Comparison of ENCODE assay signal across 31 mouse cellular contexts in genomic region chr15:98827611-98828011, GRCm38 (mm10). TPM values are rescaled to one million over a fixed set of nuclear protein-coding genes. Genes with fewer than 3 reads are reported as not detected.
DNase-seq lines count a peak whose midpoint lies in the region; ATAC-seq lines count a peak whose summit lies in the region.
"Had no signal": no experiment of that assay in that cellular context is flagged by ENCODE, and none has a peak within 500 bp of the region (broad histone marks: within the 10 kb centered on the region; RNA-seq: fewer than 3 reads in every experiment).

No protein-coding gene starts in this region.

- H3K4me1 ChIP-seq in heart, embryonic 12.5 days (replicated peaks): peaks cover 31% of the 10 kb centered on the region
- peaks cover 69% of the 10 kb centered on the region for H3K4me1 ChIP-seq in liver, embryonic 12.5 days
- H3K4me1 ChIP-seq in kidney, embryonic 16.5 days (ENCODE audit: insufficient read depth, low read length): peaks cover 23% of the 10 kb centered on the region

- no peaks in the 10 kb centered on the region for H3K27me3 ChIP-seq in heart, embryonic 12.5 days (replicated peaks)
- H3K27me3 ChIP-seq in liver, embryonic 12.5 days (replicated peaks): no peaks in the 10 kb centered on the region
- H3K27me3 ChIP-seq in kidney, embryonic 16.5 days (ENCODE audit: insufficient read depth, low read length): no peaks in the 10 kb centered on the region
- H3K27me3 ChIP-seq: forebrain, embryonic 12.5 days; kidney, embryonic 15.5 days; Patski had no signal

- H3K9me3 ChIP-seq in heart, embryonic 12.5 days (replicated peaks): no peaks in the 10 kb centered on the region
- no peaks in the 10 kb centered on the region for H3K9me3 ChIP-seq in liver, embryonic 12.5 days (replicated peaks)
- H3K9me3 ChIP-seq in kidney, embryonic 16.5 days (ENCODE audit: low read length): no peaks in the 10 kb centered on the region
- H3K9me3 ChIP-seq: embryonic facial prominence, embryonic 10.5 days; forebrain, embryonic 12.5 days; kidney, embryonic 15.5 days had no signal

- H3K36me3 ChIP-seq in heart, embryonic 12.5 days: peaks cover 36% of the 10 kb centered on the region
- peaks cover 51% of the 10 kb centered on the region for H3K36me3 ChIP-seq in liver, embryonic 12.5 days
- H3K36me3 ChIP-seq in kidney, embryonic 16.5 days (ENCODE audit: insufficient read depth, low read length): peaks cover 18% of the 10 kb centered on the region

- no peak overlapping the region for H3K9ac ChIP-seq in heart, embryonic 12.5 days
- peak overlapping the region; percentile 49 for H3K9ac ChIP-seq in liver, embryonic 12.5 days
- no peak overlapping the region for H3K9ac ChIP-seq in kidney, embryonic 16.5 days (replicated peaks; ENCODE audit: low read length)
- H3K9ac ChIP-seq: forebrain, embryonic 12.5 days; kidney, embryonic 15.5 days had no signal

- DNase-seq in heart, adult 8-10 months (ENCODE audit: low spot score): no peak
- DNase-seq in c-Kit-positive CD71-positive TER-119-positive erythroid progenitor cells, embryonic 14.5 days (ENCODE audit: low spot score): peak; percentile 74
- DNase-seq in left cerebral cortex, adult 11 months (ENCODE audit: low spot score): no peak
- no peak for DNase-seq in urinary bladder, postnatal 36 days (ENCODE audit: low spot score in 2 of 2)
- DNase-seq: adrenal gland, adult 2 months; cerebellum, adult 9-10 months; gastrocnemius, postnatal 36 days; heart, adult 2 months; heart, postnatal 14 days; layer of hippocampus, adult 9-11 months; midbrain, embryonic 14.5 days; right cerebral cortex, postnatal 25 days; spleen, adult 18-20 months had no signal

- ATAC-seq in heart, embryonic 12.5 days (ENCODE audit: insufficient number of reproducible peaks, low FRiP score): no peak
- peak; percentile 78 for ATAC-seq in liver, embryonic 12.5 days
- ATAC-seq in megakaryocyte progenitor cell, adult 5-6 weeks (replicated peaks; ENCODE audit: poor library complexity): peak; percentile 40
- no peak for ATAC-seq in kidney, embryonic 16.5 days (ENCODE audit: low FRiP score, low TSS enrichment)
- ATAC-seq: hindbrain, postnatal 0 days; intestine, embryonic 16.5 days; Patski had no signal

- no peak overlapping the region for H3K4me2 ChIP-seq in heart, embryonic 12.5 days
- H3K4me2 ChIP-seq in liver, embryonic 12.5 days: peak overlapping the region; percentile 77
- no peak overlapping the region for H3K4me2 ChIP-seq in kidney, embryonic 16.5 days (replicated peaks; ENCODE audit: low read depth, low read length)
- H3K4me2 ChIP-seq: forebrain, embryonic 12.5 days; kidney, embryonic 15.5 days had no signal

- H3K27ac ChIP-seq in heart, embryonic 12.5 days (ENCODE audit: poor library complexity, severe bottlenecking): peak overlapping the region; percentile 26; the same call in 1 of the 2 replicates
- H3K27ac ChIP-seq in liver, embryonic 12.5 days: peak overlapping the region; percentile 85
- H3K27ac ChIP-seq in kidney, embryonic 16.5 days (ENCODE audit: low read length): no peak overlapping the region
- H3K27ac ChIP-seq: embryonic facial prominence, embryonic 10.5 days; forebrain, embryonic 12.5 days; heart, adult 2 months; hindbrain, postnatal 0 days; kidney, embryonic 15.5 days; left cerebral cortex, adult 2 months; macrophage had no signal

- no peak overlapping the region for H3K4me3 ChIP-seq in heart, embryonic 12.5 days
- peak overlapping the region; percentile 38 for H3K4me3 ChIP-seq in liver, embryonic 12.5 days
- H3K4me3 ChIP-seq in kidney, embryonic 16.5 days (ENCODE audit: low read length): no peak overlapping the region
- H3K4me3 ChIP-seq: embryonic facial prominence, embryonic 10.5 days; forebrain, embryonic 12.5 days; heart, adult 2 months; kidney, embryonic 15.5 days; left cerebral cortex, adult 2 months had no signal

- 61% methylated on average over 7 of the region's 7 CpGs for WGBS in heart, embryonic 12.5 days
- 29% methylated on average over 7 of the region's 7 CpGs for WGBS in liver, embryonic 12.5 days (ENCODE audit: insufficient replicate concordance)
- WGBS in kidney, embryonic 16.5 days: 92% methylated on average over 7 of the region's 7 CpGs

RNA-seq across cellular contexts. Expression of gene Prkag1, which starts 3.7 kb away (rescaled TPM):
- 81.5 and 83.5 TPM in 2 replicates for polyA plus RNA-seq in heart, embryonic 12.5 days (2016; fragmentation: Nextera tagmentation; extraction: Ambion mirVana)
- 100 to 1,000 TPM in 2 of 4 experiments, 10 to 100 TPM in 2; 96.7 to 129 (median 109) TPM for total RNA-seq in heart, adult 8-10 months (2022)
- 114 TPM in 2 replicates for polyA plus RNA-seq in liver, embryonic 12.5 days (2016; fragmentation: Nextera tagmentation; extraction: Ambion mirVana)
- 38.4 and 50.6 TPM in 2 replicates for total RNA-seq in megakaryocyte progenitor cell, adult 5-6 weeks (2015)
- 97.3 and 105 TPM in 2 replicates for total RNA-seq in megakaryocyte progenitor cell, adult 5-6 weeks (2017)
- polyA plus RNA-seq in kidney, embryonic 16.5 days (2015; fragmentation: Nextera tagmentation; extraction: Ambion mirVana): 103 and 119 TPM in 2 replicates

RNA-seq across cellular contexts. Expression of gene Ddn, which starts 18.3 kb away (rescaled TPM):
- polyA plus RNA-seq in heart, embryonic 12.5 days (2016; fragmentation: Nextera tagmentation; extraction: Ambion mirVana): 0.04 and 0.14 TPM in 2 replicates
- total RNA-seq in heart, adult 8-10 months (2022): under 1 TPM; 0.63 to 0.84 (median 0.72) TPM
- polyA plus RNA-seq in liver, embryonic 12.5 days (2016; fragmentation: Nextera tagmentation; extraction: Ambion mirVana): not detected in 2 replicates
- not detected in 2 replicates for total RNA-seq in megakaryocyte progenitor cell, adult 5-6 weeks (2015)
- total RNA-seq in megakaryocyte progenitor cell, adult 5-6 weeks (2017): under 0.01 and 0.10 TPM in 2 replicates
- 2.6 and 3.3 TPM in 2 replicates for polyA plus RNA-seq in kidney, embryonic 16.5 days (2015; fragmentation: Nextera tagmentation; extraction: Ambion mirVana)
- polyA plus RNA-seq: embryonic facial prominence, embryonic 10.5 days; forebrain, embryonic 12.5 days; intestine, embryonic 16.5 days; lung, embryonic 16.5 days; macrophage; Patski had no signal

RNA-seq across cellular contexts. Expression of gene Wnt1, which starts 38.0 kb away (rescaled TPM):
- not detected in 2 replicates for polyA plus RNA-seq in heart, embryonic 12.5 days (2016; fragmentation: Nextera tagmentation; extraction: Ambion mirVana)
- total RNA-seq in heart, adult 8-10 months (2022): not detected
- polyA plus RNA-seq in liver, embryonic 12.5 days (2016; fragmentation: Nextera tagmentation; extraction: Ambion mirVana): not detected in 2 replicates
- not detected in 2 replicates for total RNA-seq in megakaryocyte progenitor cell, adult 5-6 weeks (2015)
- not detected in 2 replicates for total RNA-seq in megakaryocyte progenitor cell, adult 5-6 weeks (2017)
- not detected in 2 replicates for polyA plus RNA-seq in kidney, embryonic 16.5 days (2015; fragmentation: Nextera tagmentation; extraction: Ambion mirVana)
- total RNA-seq: adrenal gland, adult 2 months; adrenal gland, postnatal 4 days; gastrocnemius, adult 18-20 months; gastrocnemius, postnatal 36 days; heart, adult 2 months; heart, postnatal 14 days; left cerebral cortex, postnatal 36 days had no signal
- polyA plus RNA-seq: heart, adult 2 months; intestine, embryonic 16.5 days; large intestine, adult 2 months; limb, embryonic 14.5 days; lung, embryonic 16.5 days; macrophage; Patski had no signal

RNA-seq across cellular contexts. Expression of gene Kmt2d, which starts 43.4 kb away (rescaled TPM):
- polyA plus RNA-seq in heart, embryonic 12.5 days (2016; fragmentation: Nextera tagmentation; extraction: Ambion mirVana): 9.2 and 10.3 TPM in 2 replicates
- 10 to 100 TPM; 54.7 to 66.1 (median 59.8) TPM for total RNA-seq in heart, adult 8-10 months (2022)
- polyA plus RNA-seq in liver, embryonic 12.5 days (2016; fragmentation: Nextera tagmentation; extraction: Ambion mirVana): 7.0 TPM in 2 replicates
- total RNA-seq in megakaryocyte progenitor cell, adult 5-6 weeks (2015): 38.5 and 43.3 TPM in 2 replicates
- total RNA-seq in megakaryocyte progenitor cell, adult 5-6 weeks (2017): 18.6 and 29.0 TPM in 2 replicates
- 12.4 and 14.1 TPM in 2 replicates for polyA plus RNA-seq in kidney, embryonic 16.5 days (2015; fragmentation: Nextera tagmentation; extraction: Ambion mirVana)

RNA-seq across cellular contexts. Expression of gene Wnt10b, which starts 49.7 kb away (rescaled TPM):
- polyA plus RNA-seq in heart, embryonic 12.5 days (2016; fragmentation: Nextera tagmentation; extraction: Ambion mirVana): not detected in 2 replicates
- under 1 TPM in 3 of 4 experiments, not detected in 1; 0.16 to 0.44 (median 0.26) TPM for total RNA-seq in heart, adult 8-10 months (2022)
- polyA plus RNA-seq in liver, embryonic 12.5 days (2016; fragmentation: Nextera tagmentation; extraction: Ambion mirVana): not detected in 2 replicates
- total RNA-seq in megakaryocyte progenitor cell, adult 5-6 weeks (2015): 0.22 TPM in 1 of 2 replicates, not detected in the other
- total RNA-seq in megakaryocyte progenitor cell, adult 5-6 weeks (2017): 0.54 TPM in 1 of 2 replicates, not detected in the other
- 0.17 TPM in 1 of 2 replicates, not detected in the other for polyA plus RNA-seq in kidney, embryonic 16.5 days (2015; fragmentation: Nextera tagmentation; extraction: Ambion mirVana)
- polyA plus RNA-seq: hindbrain, postnatal 0 days; macrophage; midbrain, embryonic 14.5 days; Patski had no signal

Comparison
In these comparisons a context has a peak if more than half of its experiments do, and no peak if none do; other contexts are left out.
1. ATAC-seq: peak in liver, embryonic 12.5 days (single experiment) and megakaryocyte progenitor cell, adult 5-6 weeks (single experiment); none in heart, embryonic 12.5 days (single experiment) and kidney, embryonic 16.5 days (single experiment).